Mouse (Mus musculus) midbrain, postnatal 0 days (tissue): Measurements from ENCODE around the gene Slc17a7. TPM values are rescaled to one million over a fixed set of nuclear protein-coding genes. Genes with fewer than 3 reads are reported as not detected.
A peak's percentile ranks its signal among the peaks of the same experiment; 100 is the strongest.

Source experiments
- ATAC-seq: fragments of 200-750 bp; cut with Nextera tagmentation; 2 replicates; pipeline ENCODE4 v1.8.0; 2017; ENCODE audit warnings: moderate number of reproducible peaks, mild to moderate bottlenecking, moderate TSS enrichment, moderate library complexity; ENCODE audit not compliant: low FRiP score
- DNase-seq: peaks from one replicate; pipeline ENCODE4 v3.0.0-alpha.2; 2015; ENCODE audit warnings: low spot score
- H3K27ac ChIP-seq: fragments of 300-500 bp; sonication (generic); 2 replicates; pipeline ENCODE4 v1.5.1; 2014; ENCODE audit warnings: low read depth, mild to moderate bottlenecking, low read length, mixed read lengths
- H3K27me3 ChIP-seq: fragments of 300-500 bp; sonication (generic); 2 replicates; pipeline ENCODE4 v1.6.1; 2014; ENCODE audit warnings: low read length, control low read depth, mixed read lengths; ENCODE audit not compliant: insufficient read depth
- H3K36me3 ChIP-seq: fragments of 300-500 bp; sonication (generic); 2 replicates; pipeline ENCODE4 v1.6.1; 2014; ENCODE audit warnings: low read length, control low read depth, mixed read lengths; ENCODE audit not compliant: insufficient read depth
- H3K4me1 ChIP-seq: fragments of 300-500 bp; sonication (generic); 2 replicates; pipeline ENCODE4 v1.6.1; 2014; ENCODE audit warnings: mild to moderate bottlenecking, control low read depth, antibody characterized with exemption, low read length, mixed read lengths; ENCODE audit not compliant: insufficient read depth
- H3K4me2 ChIP-seq: fragments of 300-500 bp; sonication (generic); 2 replicates; pipeline ENCODE4 v1.6.1; 2014; ENCODE audit warnings: low read depth, mild to moderate bottlenecking, low read length, mixed read lengths; ENCODE audit not compliant: poor library complexity, severe bottlenecking
- H3K4me3 ChIP-seq: fragments of 300-500 bp; sonication (generic); 2 replicates; pipeline ENCODE4 v1.5.1; 2014; ENCODE audit warnings: low read depth, mild to moderate bottlenecking, low read length, moderate library complexity
- H3K9ac ChIP-seq: fragments of 300-500 bp; sonication (generic); replicated peaks from 2 replicates; pipeline ENCODE4 v1.6.1; 2014; ENCODE audit warnings: mild to moderate bottlenecking, low read length, moderate library complexity, mixed read lengths; ENCODE audit not compliant: poor library complexity, severe bottlenecking
- H3K9me3 ChIP-seq: fragments of 300-500 bp; sonication (generic); 2 replicates; pipeline ENCODE4 v1.6.1; 2016; ENCODE audit warnings: low read length, control low read depth
- CTCF ChIP-seq: IDR thresholded peaks from 2 replicates; pipeline ENCODE4 v1.5.1; 2016; ENCODE audit warnings: antibody characterized with exemption, mild to moderate bottlenecking
- WGBS: fragments of 180-500 bp; shearing (Covaris S2); extraction: QIAGEN DNeasy Blood & Tissue Kit; methylation state at CpG from one replicate; pipeline ENCODE4 v1.1.7; 2014; 5-methylcytosine and 5-hydroxymethylcytosine counted together
- polyA plus RNA-seq: library from polyadenylated mRNA; unstranded; fragments of >200 nt; fragmentation: Nextera tagmentation; extraction: Ambion mirVana; gene quantifications from 2 replicates; pipeline ENCODE4 v1.2.1, GENCODE M21; 2015
- total RNA-seq: library from RNA; depleted of rRNA; stranded (reverse); fragments of >200 nt; gene quantifications from 2 replicates; pipeline ENCODE4 v1.2.3, GENCODE M21; 2014

Gene Slc17a7
- total and polyA plus RNA-seq, 2 experiments from 2014 or later, result 0.95 to 2.5 TPM

DNA sequence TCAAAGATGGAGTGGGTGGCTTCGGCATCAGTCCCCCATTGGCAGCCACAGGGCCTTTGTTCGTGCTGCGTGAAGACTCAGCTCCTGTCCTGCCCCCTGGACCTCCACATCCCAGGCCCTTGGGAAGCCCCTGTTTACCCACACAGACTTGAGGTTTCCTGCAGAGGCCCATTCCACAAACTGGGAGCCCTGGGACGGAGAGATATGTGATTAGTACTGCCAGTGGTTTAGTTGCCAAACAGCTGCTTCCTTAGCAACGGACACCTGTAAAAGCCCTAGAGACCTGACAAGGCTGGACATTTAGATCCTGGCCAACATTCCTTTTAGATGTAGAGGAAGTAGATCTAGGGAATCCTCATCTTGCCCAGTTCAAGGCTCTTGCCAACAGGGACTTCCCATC is 21.8 kb upstream of the Slc17a7 start:
- ATAC-seq (no peak), DNase-seq (no peak)
- WGBS, result 92% methylated on average over 5 of the region's 5 CpGs
- Histone ChIP-seq H3K27me3 (no peaks in the 10 kb centered on the region), H3K4me3 (no peak overlapping the region), H3K36me3 (peaks cover 3% of the 10 kb centered on the region; the same call in 1 of the 2 replicates), H3K27ac (no peak overlapping the region), H3K4me1 (no peaks in the 10 kb centered on the region), H3K9me3 (no peaks in the 10 kb centered on the region), H3K9ac (no peak overlapping the region), H3K4me2 (no peak overlapping the region)
- TF ChIP-seq CTCF, result no peak

DNA sequence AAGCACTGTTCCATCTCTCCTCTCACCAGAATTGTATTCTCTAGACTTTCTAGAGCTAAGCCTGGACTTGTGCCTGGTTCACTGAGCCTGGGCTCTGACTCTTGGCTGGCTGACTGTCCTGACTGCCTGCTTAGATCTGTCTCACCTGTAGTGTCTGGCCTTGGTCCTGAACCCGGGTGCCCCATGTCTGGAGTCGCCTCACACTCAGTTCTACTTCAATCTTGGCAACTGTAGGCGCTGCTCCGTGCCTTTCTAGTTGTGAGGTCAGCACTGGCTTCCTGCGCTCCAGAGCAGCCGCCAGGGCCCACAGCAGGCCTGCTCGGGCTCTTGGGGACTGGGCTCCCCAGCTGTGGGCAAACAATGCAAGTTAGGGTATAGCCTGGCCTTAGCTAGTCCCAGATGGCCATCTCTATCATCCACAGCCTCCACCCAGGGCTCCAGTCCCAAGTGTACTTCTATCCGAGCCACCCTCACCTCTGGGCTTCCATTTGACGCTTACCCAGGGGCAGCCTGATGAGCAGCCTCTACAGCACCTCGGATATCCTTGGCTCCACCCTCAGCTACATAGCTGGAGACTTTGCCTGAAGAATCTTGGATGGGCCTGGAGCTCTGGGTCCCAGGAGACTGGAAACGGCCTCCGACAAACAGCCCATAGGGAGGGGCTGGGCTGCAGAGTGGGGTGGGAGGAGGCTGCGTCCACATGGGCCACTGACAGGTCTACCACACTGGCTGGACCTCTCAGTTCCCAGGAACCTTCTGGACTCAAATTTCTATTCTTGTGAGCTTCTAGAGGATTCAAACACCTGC is 19.2 kb upstream of the Slc17a7 start:
- WGBS, result 89% methylated on average over 13 of the region's 13 CpGs
- Histone ChIP-seq H3K27ac (no peak overlapping the region), H3K4me1 (no peaks in the 10 kb centered on the region), H3K9ac (0 out of 2 replicates have a peak overlapping the region, but pooled peaks have one; percentile 9), H3K27me3 (no peaks in the 10 kb centered on the region), H3K9me3 (no peaks in the 10 kb centered on the region), H3K4me2 (no peak overlapping the region), H3K36me3 (peaks cover 5% of the 10 kb centered on the region; the same call in 1 of the 2 replicates), H3K4me3 (no peak overlapping the region)
- TF ChIP-seq CTCF, result no peak
- DNase-seq, result no peak
- ATAC-seq, result no peak

- Histone ChIP-seq H3K4me1 (no peaks in the 10 kb centered on the region), H3K36me3 (peaks cover 5% of the 10 kb centered on the region; the same call in 1 of the 2 replicates)
- WGBS, result 97% methylated on average over 8 of the region's 8 CpGs
Measured at GRCm38 (mm10) chr7:45145460-45145859, 18.3 kb upstream of the Slc17a7 start.

DNA sequence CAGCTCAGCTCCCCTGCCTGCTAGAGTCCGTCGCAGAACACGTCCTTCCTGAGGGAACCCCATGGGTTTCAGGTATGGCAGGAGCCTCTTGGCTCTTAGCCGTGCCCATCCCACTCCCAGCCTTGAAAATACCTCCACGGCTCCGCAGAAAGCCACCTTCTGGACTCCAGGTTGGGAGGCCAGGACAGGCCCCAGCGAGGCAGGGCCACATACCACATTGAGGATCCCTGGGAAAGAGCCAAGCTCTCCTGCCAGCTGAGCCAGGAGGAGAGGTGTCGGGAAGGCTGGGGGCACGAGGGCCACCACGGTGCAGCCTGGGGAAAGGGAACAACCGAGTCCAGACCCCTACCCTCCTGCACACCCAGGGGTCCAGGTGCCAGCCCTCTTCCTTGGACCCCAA is 16.5 kb upstream of the Slc17a7 start:
- Histone ChIP-seq H3K4me1 (no peaks in the 10 kb centered on the region), H3K9me3 (no peaks in the 10 kb centered on the region), H3K36me3 (peaks cover 5% of the 10 kb centered on the region; the same call in 1 of the 2 replicates), H3K27me3 (no peaks in the 10 kb centered on the region), H3K27ac (no peak overlapping the region), H3K4me3 (no peak overlapping the region), H3K9ac (no peak overlapping the region), H3K4me2 (no peak overlapping the region)
- ATAC-seq (no peak), DNase-seq (no peak)
- no peak for TF ChIP-seq CTCF
- WGBS, result 88% methylated on average over 11 of the region's 11 CpGs

More at GRCm38 (mm10) chr7:45145460-45145859, 18.3 kb upstream of the Slc17a7 start:
- Histone ChIP-seq H3K9me3 (no peaks in the 10 kb centered on the region), H3K9ac (no peak overlapping the region), H3K27ac (no peak overlapping the region), H3K4me2 (no peak overlapping the region), H3K27me3 (no peaks in the 10 kb centered on the region), H3K4me3 (no peak overlapping the region)
- no peak for DNase-seq
- ATAC-seq, result no peak
- TF ChIP-seq CTCF, result no peak

DNA sequence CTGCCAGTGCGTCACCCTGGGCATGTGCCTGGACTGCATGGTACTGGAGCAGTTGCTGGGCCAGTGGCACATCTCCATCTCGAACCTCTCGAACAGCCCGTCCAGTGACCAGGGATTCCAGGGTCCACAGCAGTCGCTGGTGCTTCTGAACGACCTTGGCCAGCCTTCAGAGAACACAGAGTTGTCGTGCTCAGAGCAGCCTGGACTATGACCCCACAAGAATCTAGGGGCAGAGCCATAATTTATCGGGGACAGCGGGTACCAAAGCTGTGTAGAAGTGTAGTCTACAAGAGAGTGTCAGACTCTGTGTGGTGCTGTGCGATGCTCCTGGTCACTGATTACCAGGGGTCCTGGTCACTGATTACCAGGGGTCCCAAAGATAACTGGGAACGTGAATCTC is 15.8 kb upstream of the Slc17a7 start:
- ATAC-seq (no peak), DNase-seq (no peak)
- Histone ChIP-seq H3K4me3 (no peak overlapping the region), H3K27ac (no peak overlapping the region), H3K27me3 (no peaks in the 10 kb centered on the region), H3K9me3 (no peaks in the 10 kb centered on the region), H3K9ac (no peak overlapping the region), H3K36me3 (peaks cover 5% of the 10 kb centered on the region; the same call in 1 of the 2 replicates), H3K4me1 (no peaks in the 10 kb centered on the region), H3K4me2 (no peak overlapping the region)
- WGBS, result 90% methylated on average over 11 of the region's 11 CpGs
- TF ChIP-seq CTCF, result no peak

- Histone ChIP-seq H3K36me3 (peaks cover 5% of the 10 kb centered on the region; the same call in 1 of the 2 replicates), H3K4me3 (no peak overlapping the region), H3K9me3 (no peaks in the 10 kb centered on the region), H3K27ac (no peak overlapping the region), H3K27me3 (no peaks in the 10 kb centered on the region), H3K4me2 (no peak overlapping the region), H3K4me1 (no peaks in the 10 kb centered on the region), H3K9ac (no peak overlapping the region)
- WGBS, result 64% methylated on average over 4 of the region's 4 CpGs
- TF ChIP-seq CTCF, result no peak
- ATAC-seq, result no peak
- no peak for DNase-seq
Measured at GRCm38 (mm10) chr7:45148534-45149098, 15.1 kb upstream of the Slc17a7 start.
